Mouse (Mus musculus) CH12.LX (cell line): ENCODE results near the gene Isg20l2. TPM values are rescaled to one million over a fixed set of nuclear protein-coding genes. Genes with fewer than 3 reads are reported as not detected.

Source experiments
- DNase-seq: peaks from one replicate; pipeline ENCODE4 v3.0.0-alpha.2; 2013; ENCODE audit errors: extremely low read depth
- H3K27ac ChIP-seq: 2 replicates; pipeline ENCODE4 v1.5.1; 2012; ENCODE audit warnings: low read depth, mild to moderate bottlenecking, control low read depth, moderate library complexity; ENCODE audit not compliant: insufficient read depth
- H3K27me3 ChIP-seq: replicated peaks from 2 replicates; pipeline ENCODE3; 2012; ENCODE audit warnings: inconsistent platforms
- H3K36me3 ChIP-seq, 2 experiments: replicated peaks in 1 of 2; 2 replicates each; pipeline versions ENCODE3 to v1.6.1; 2012; ENCODE audit warnings: inconsistent platforms in 1 of 2, low read length in 1 of 2, mild to moderate bottlenecking in 1 of 2, mixed read lengths in 1 of 2, moderate library complexity in 1 of 2; ENCODE audit not compliant: control insufficient read depth in 1 of 2, insufficient read depth in 1 of 2
- H3K4me1 ChIP-seq, 2 experiments: 2 replicates each; pipeline ENCODE4 v1.6.1; 2012; ENCODE audit warnings: inconsistent platforms in 1 of 2, moderate library complexity in 1 of 2; ENCODE audit not compliant: insufficient read depth in 2 of 2, control insufficient read depth in 1 of 2
- H3K4me2 ChIP-seq: 2 replicates; pipeline ENCODE4 v1.6.1; 2012; ENCODE audit warnings: low read depth, mild to moderate bottlenecking, control low read depth; ENCODE audit not compliant: poor library complexity, insufficient read depth, severe bottlenecking
- H3K4me3 ChIP-seq, 3 experiments: fragments of 150-350 bp in 1 of 3; sonication (generic) in 1 of 3; replicated peaks in 1 of 3; 2 replicates each; pipeline versions ENCODE3 to v1.5.1; 2011 to 2012; ENCODE audit warnings: low read depth in 2 of 3, low read length in 2 of 3, mild to moderate bottlenecking in 2 of 3, moderate library complexity in 2 of 3, control low read depth in 1 of 3, improper control_type of control experiment in 1 of 3, inconsistent platforms in 1 of 3, mixed read lengths in 1 of 3; ENCODE audit not compliant: poor library complexity in 1 of 3
- H3K79me2 ChIP-seq: replicated peaks from 2 replicates; pipeline ENCODE4 v1.6.1; 2012; ENCODE audit warnings: mild to moderate bottlenecking, moderate library complexity; ENCODE audit not compliant: control insufficient read depth, poor library complexity, insufficient read depth, severe bottlenecking; ENCODE audit errors: extremely low read depth
- H3K9ac ChIP-seq: 2 replicates; pipeline ENCODE4 v1.6.1; 2012; ENCODE audit warnings: low read depth, mild to moderate bottlenecking, control low read depth, moderate library complexity; ENCODE audit not compliant: insufficient read depth
- H3K9me3 ChIP-seq: replicated peaks from 2 replicates; pipeline ENCODE3; 2012; ENCODE audit warnings: low read length, inconsistent platforms, mixed read lengths
- CHD2 ChIP-seq: IDR thresholded peaks from 2 replicates; pipeline ENCODE4 v1.6.1; 2011; ENCODE audit warnings: low read length, improper control_type of control experiment
- E2F4 ChIP-seq: IDR thresholded peaks from 2 replicates; pipeline ENCODE4 v1.6.1; 2011; ENCODE audit warnings: low read depth, low read length, improper control_type of control experiment; ENCODE audit not compliant: insufficient replicate concordance
- ELF1 ChIP-seq: IDR thresholded peaks from 2 replicates; pipeline ENCODE4 v1.6.1; 2014; ENCODE audit warnings: low read depth, mild to moderate bottlenecking, inconsistent platforms, low read length, improper control_type of control experiment
- ETS1 ChIP-seq: conservative IDR thresholded peaks from 2 replicates; pipeline ENCODE4 v1.6.1; 2012; ENCODE audit warnings: low read depth, mild to moderate bottlenecking, inconsistent platforms, low read length, improper control_type of control experiment, moderate library complexity
- HCFC1 ChIP-seq: IDR thresholded peaks from 2 replicates; pipeline ENCODE4 v1.6.1; 2012; ENCODE audit warnings: low read depth, mild to moderate bottlenecking, inconsistent platforms, low read length, improper control_type of control experiment
- JUN ChIP-seq: IDR thresholded peaks from 2 replicates; pipeline ENCODE4 v1.6.1; 2011; ENCODE audit warnings: low read depth, mild to moderate bottlenecking, low read length, improper control_type of control experiment, moderate library complexity; ENCODE audit not compliant: insufficient read depth
- KAT2A ChIP-seq: IDR thresholded peaks from 2 replicates; pipeline ENCODE4 v1.6.1; 2012; ENCODE audit warnings: low read length, improper control_type of control experiment, inconsistent platforms; ENCODE audit not compliant: insufficient replicate concordance
- MAFK ChIP-seq: IDR thresholded peaks from 2 replicates; pipeline ENCODE4 v1.6.1; 2011; ENCODE audit warnings: low read length, improper control_type of control experiment; ENCODE audit not compliant: insufficient replicate concordance
- MAZ ChIP-seq: IDR thresholded peaks from 2 replicates; pipeline ENCODE4 v1.6.1; 2012; ENCODE audit warnings: low read depth, mild to moderate bottlenecking, inconsistent platforms, low read length, improper control_type of control experiment, moderate library complexity
- MXI1 ChIP-seq: IDR thresholded peaks from 2 replicates; pipeline ENCODE4 v1.6.1; 2011; ENCODE audit warnings: mild to moderate bottlenecking, low read depth, low read length, improper control_type of control experiment
- NELFE ChIP-seq: IDR thresholded peaks from 2 replicates; pipeline ENCODE4 v1.6.1; 2011; ENCODE audit warnings: low read depth, low read length, improper control_type of control experiment
- NRF1 ChIP-seq: IDR thresholded peaks from 2 replicates; pipeline ENCODE4 v1.6.1; 2014; ENCODE audit warnings: low read depth, mild to moderate bottlenecking, inconsistent platforms, low read length, improper control_type of control experiment, moderate library complexity
- PAX5 ChIP-seq: IDR thresholded peaks from 2 replicates; pipeline ENCODE4 v1.6.1; 2012; ENCODE audit warnings: low read length, inconsistent platforms, mixed read lengths
- POLR2AphosphoS2 ChIP-seq: IDR thresholded peaks from 2 replicates; pipeline ENCODE4 v1.6.1; 2011; ENCODE audit warnings: low read depth, low read length, improper control_type of control experiment
- RAD21 ChIP-seq: IDR thresholded peaks from 2 replicates; pipeline ENCODE4 v1.6.1; 2011; ENCODE audit warnings: low read depth, mild to moderate bottlenecking, low read length, improper control_type of control experiment, moderate library complexity
- RCOR1 ChIP-seq: conservative IDR thresholded peaks from 2 replicates; pipeline ENCODE4 v1.6.1; 2012; ENCODE audit warnings: low read depth, mild to moderate bottlenecking, inconsistent platforms, low read length, improper control_type of control experiment
- SMC3 ChIP-seq: IDR thresholded peaks from 2 replicates; pipeline ENCODE4 v1.6.1; 2011; ENCODE audit warnings: low read depth, low read length, improper control_type of control experiment
- TBP ChIP-seq: conservative IDR thresholded peaks from 2 replicates; pipeline ENCODE4 v1.6.1; 2011; ENCODE audit warnings: low read depth, low read length, improper control_type of control experiment
- TCF12 ChIP-seq: IDR thresholded peaks from 2 replicates; pipeline ENCODE4 v1.6.1; 2014; ENCODE audit warnings: low read depth, mild to moderate bottlenecking, inconsistent platforms, low read length, improper control_type of control experiment
- UBTF ChIP-seq: IDR thresholded peaks from 2 replicates; pipeline ENCODE4 v1.6.1; 2012; ENCODE audit warnings: low read depth, mild to moderate bottlenecking, inconsistent platforms, low read length, improper control_type of control experiment, moderate library complexity
- USF1 ChIP-seq: IDR thresholded peaks from 2 replicates; pipeline ENCODE4 v1.6.1; 2014; ENCODE audit warnings: low read depth, mild to moderate bottlenecking, inconsistent platforms, low read length, improper control_type of control experiment
- USF2 ChIP-seq: conservative IDR thresholded peaks from 2 replicates; pipeline ENCODE4 v1.6.1; 2011; ENCODE audit warnings: low read depth, low read length, improper control_type of control experiment
- ZC3H11A ChIP-seq: IDR thresholded peaks from 2 replicates; pipeline ENCODE4 v1.6.1; 2012; ENCODE audit warnings: low read depth, mild to moderate bottlenecking, inconsistent platforms, low read length, improper control_type of control experiment
- ZKSCAN1 ChIP-seq: IDR thresholded peaks from 2 replicates; pipeline ENCODE4 v1.6.1; 2012; ENCODE audit warnings: low read depth, inconsistent platforms, low read length, improper control_type of control experiment, borderline replicate concordance
- ZMIZ1 ChIP-seq: IDR thresholded peaks from 2 replicates; pipeline ENCODE4 v1.6.1; 2012; ENCODE audit warnings: low read depth, mild to moderate bottlenecking, inconsistent platforms, low read length, improper control_type of control experiment
- ZNF384 ChIP-seq: IDR thresholded peaks from 2 replicates; pipeline ENCODE4 v1.6.1; 2012; ENCODE audit warnings: low read depth, low read length, improper control_type of control experiment, inconsistent platforms
- dilution Hi-C: fragments of 300-500 bp; cut with MboI; formaldehyde crosslinking; loops from 2 replicates; pipeline ENCODE4 v1.14.3; 2020; ENCODE audit warnings: low sequenced_read_pairs; ENCODE audit not compliant: extremely low pct_unique_long_range_greater_than_20kb, extremely low pct_ligation_motif_present
- in situ Hi-C: fragments of 300-500 bp; cut with MboI; formaldehyde crosslinking; loops from 3 replicates; pipeline ENCODE4 v1.14.3; 2019; ENCODE audit warnings: low sequenced_read_pairs, low pct_ligation_motif_present, low pct_unique_long_range_greater_than_20kb, mixed read lengths
- polyA plus RNA-seq: library from polyadenylated mRNA; unstranded; fragments of >175 nt; gene quantifications from 2 replicates; pipeline ENCODE4 v1.2.1, GENCODE M21; 2012; ENCODE audit warnings: low read depth; ENCODE audit not compliant: insufficient read length
- total RNA-seq, 2 experiments: library from RNA; depleted of rRNA; stranded (reverse); fragments of 300-350 nt in 1 of 2; fragments of >200 nt in 1 of 2; gene quantifications; 2 replicates each; pipeline ENCODE4 v1.2.3; 2012 to 2014

Gene Isg20l2
- total and polyA plus RNA-seq, 3 experiments: 40.8 to 68.8 (median 45.0) TPM

DNA sequence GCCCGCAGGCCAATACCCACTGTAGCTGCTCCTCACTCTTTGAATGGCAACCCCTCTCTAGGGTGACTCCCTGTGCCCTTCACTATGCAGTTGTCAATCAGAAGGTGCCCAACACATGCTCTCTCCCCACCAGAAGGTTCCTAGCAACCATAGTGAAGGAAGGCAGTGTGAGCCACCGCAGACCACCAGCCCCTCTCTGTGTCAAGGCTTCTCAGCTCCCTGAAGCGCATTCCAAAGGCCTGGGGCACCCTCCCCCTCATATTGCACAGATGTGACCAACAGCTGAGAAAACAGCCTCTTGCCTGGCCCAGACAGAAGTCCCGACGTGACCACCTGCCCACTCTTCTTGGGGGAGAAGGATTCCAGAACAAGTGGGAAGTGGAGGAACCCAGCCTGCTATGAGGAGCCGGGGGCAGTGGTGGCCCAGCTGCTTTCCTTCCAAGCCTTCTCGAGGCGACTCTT lies 42.1 kb downstream of the Isg20l2 start:
- TF ChIP-seq ZC3H11A (no peak), NRF1 (no peak), PAX5 (no peak), ZKSCAN1 (no peak), NELFE (no peak), TCF12 (no peak), USF2 (no peak), MAZ (no peak), KAT2A (no peak), HCFC1 (no peak), MAFK (no peak), ELF1 (no peak), E2F4 (no peak), ETS1 (no peak), POLR2AphosphoS2 (no peak), ZMIZ1 (no peak), MXI1 (no peak)
- Histone ChIP-seq H3K4me2 (no peak overlapping the region), H3K9me3 (peaks cover 10% of the 10 kb centered on the region), H3K4me3 (no peak overlapping the region), H3K9ac (no peak overlapping the region), H3K27me3 (peaks cover 34% of the 10 kb centered on the region), H3K79me2 (no peaks in the 10 kb centered on the region), H3K4me1 (peaks cover 2 to 41% of the 10 kb centered on the region in 2 experiments; a peak in 2 of 4 replicates), H3K36me3 (no peaks in the 10 kb centered on the region), H3K27ac (no peak overlapping the region)
- dilution Hi-C loops: no loop called here
- in situ Hi-C loops: no loop called here
- no peak for DNase-seq

DNA sequence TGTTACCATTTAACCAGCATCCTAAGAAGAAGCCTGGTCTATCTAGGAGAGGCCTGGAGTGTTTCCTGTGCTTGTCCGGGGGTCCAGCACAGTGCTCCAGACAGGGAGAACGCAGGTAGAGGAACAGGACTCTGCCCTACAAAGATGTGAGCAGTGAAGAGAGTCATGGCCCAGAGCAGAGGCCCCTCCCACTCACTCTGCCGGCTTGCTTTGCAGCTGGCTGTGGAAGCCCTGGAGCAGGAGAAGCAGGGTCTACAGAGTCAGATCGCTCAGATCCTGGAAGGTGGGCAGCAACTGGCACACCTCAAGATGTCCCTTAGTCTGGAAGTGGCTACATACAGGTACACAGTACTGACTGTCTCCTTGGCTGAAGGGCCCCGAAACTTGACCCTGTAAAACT lies 42.7 kb downstream of the Isg20l2 start:
- Histone ChIP-seq H3K79me2 (no peaks in the 10 kb centered on the region), H3K9ac (no peak overlapping the region), H3K27me3 (peaks cover 33% of the 10 kb centered on the region), H3K27ac (no peak overlapping the region), H3K4me2 (no peak overlapping the region), H3K4me3 (no peak overlapping the region), H3K9me3 (peaks cover 9% of the 10 kb centered on the region), H3K4me1 (peaks cover 2 to 47% of the 10 kb centered on the region in 2 experiments; a peak in 2 of 4 replicates), H3K36me3 (no peaks in the 10 kb centered on the region)
- dilution Hi-C loops: no loop called here
- TF ChIP-seq CHD2 (no peak), ELF1 (no peak), JUN (no peak), UBTF (no peak), MAZ (no peak), SMC3 (no peak), ZC3H11A (no peak), RAD21 (no peak), USF1 (no peak), E2F4 (no peak), MXI1 (no peak), ZMIZ1 (no peak), ZNF384 (no peak), NRF1 (no peak), RCOR1 (no peak), TBP (no peak)
- DNase-seq: no peak
- in situ Hi-C loops: no loop called here
